Mouse (Mus musculus) small intestine, adult 2 months (tissue): ENCODE data around the gene Gm11273.

Experiments used
- CTCF ChIP-seq: fragments of 200-500 bp; IDR thresholded peaks from 2 replicates; pipeline ENCODE4 v1.5.1; 2012; ENCODE audit warnings: low read depth, mild to moderate bottlenecking, control low read depth, inconsistent platforms, low read length, moderate library complexity, mixed read lengths; ENCODE audit not compliant: insufficient replicate concordance, insufficient read length; ENCODE audit errors: extremely low read depth
- POLR2A ChIP-seq: fragments of 200-500 bp; IDR thresholded peaks from 2 replicates; pipeline ENCODE4 v1.6.1; 2012; ENCODE audit warnings: low read depth, mild to moderate bottlenecking, control low read depth, inconsistent platforms, low read length, moderate library complexity

GRCm38 (mm10) chr13:21542708-21543107 is 41.5 kb upstream of the Gm11273 start, which contains the start of gene Olfr1366:
- no peak for TF ChIP-seq CTCF
- TF ChIP-seq POLR2A = no peak
